Mouse (Mus musculus): ENCODE measurements around the gene 1810010D01Rik. TPM values are rescaled to one million over a fixed set of nuclear protein-coding genes. Genes with fewer than 3 reads are reported as not detected.

1810010D01Rik gene
- polyA plus RNA-seq, 1 experiment from 2014 or later, result 0.53 TPM

- Histone ChIP-seq H3K4me2 (replicated peaks) (no peak overlapping the region), H3K36me3 (no peaks in the 10 kb centered on the region), H3K4me3 (no peak overlapping the region), H3K27ac (no peak overlapping the region), H3K4me1 (peaks cover 14% of the 10 kb centered on the region), H3K27me3 (replicated peaks) (0 out of 2 replicates have a peak, but pooled peaks cover 3% of the 10 kb centered on the region), H3K9me3 (no peaks in the 10 kb centered on the region), H3K9ac (no peak overlapping the region)
- ATAC-seq (ENCODE audit: low FRiP score, low read depth), result no peak
- WGBS, result 80% methylated on average over 10 of the region's 10 CpGs
These were observed 27.2 kb upstream of the 1810010D01Rik start for GRCm38 (mm10) chr7:145234841-145235790.

DNA sequence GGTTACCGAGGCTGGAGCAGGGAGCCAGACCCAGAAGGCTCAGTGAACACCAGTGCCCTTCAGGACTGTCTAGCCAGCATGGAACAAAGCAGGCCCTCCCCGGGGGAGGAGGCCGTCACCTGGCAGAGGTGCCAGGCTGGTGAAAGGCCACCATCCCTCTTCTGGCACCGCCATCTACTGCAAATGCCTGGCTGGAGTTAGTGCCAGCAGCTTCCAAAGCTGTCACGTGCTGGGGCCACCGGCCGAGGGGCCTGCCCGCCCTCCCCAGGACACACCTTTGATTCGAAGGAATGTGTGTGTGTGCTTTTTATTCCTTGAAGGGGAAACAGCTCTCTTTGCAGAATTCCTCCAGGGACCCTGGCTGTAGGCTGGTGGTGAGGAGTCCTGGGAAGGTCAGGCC, 23.7 kb upstream of the 1810010D01Rik start:
- Histone ChIP-seq H3K27ac (no peak overlapping the region), H3K4me1 (no peaks in the 10 kb centered on the region), H3K36me3 (no peaks in the 10 kb centered on the region), H3K4me3 (no peak overlapping the region), H3K4me2 (replicated peaks) (no peak overlapping the region), H3K9ac (no peak overlapping the region), H3K9me3 (no peaks in the 10 kb centered on the region), H3K27me3 (replicated peaks) (no peaks in the 10 kb centered on the region)
- no peak for ATAC-seq (ENCODE audit: low FRiP score, low read depth)
- 79% methylated on average over 9 of the region's 9 CpGs for WGBS

DNA sequence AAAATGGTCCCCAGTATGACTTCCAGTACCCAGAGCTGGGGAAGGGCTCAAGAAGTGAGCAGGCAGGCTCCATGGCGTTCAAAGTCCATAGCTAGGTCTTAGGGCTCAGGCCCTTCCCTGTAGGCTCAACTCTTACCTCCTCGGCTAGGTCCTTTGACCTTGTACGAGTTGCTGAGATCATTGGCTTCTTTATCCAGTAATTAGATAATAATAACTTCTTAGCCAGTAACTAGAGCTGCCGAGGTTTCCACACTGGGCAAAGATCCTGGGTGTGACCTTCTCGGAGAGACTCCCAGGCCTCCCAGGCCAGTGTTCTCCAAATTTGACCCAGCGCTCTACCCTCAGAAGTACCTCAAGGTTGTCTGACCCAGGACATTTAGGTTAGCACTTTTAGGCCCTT, 18.7 kb upstream of the 1810010D01Rik start:
- WGBS, result 94% methylated on average over 6 of the region's 6 CpGs
- H3K27me3 ChIP-seq (replicated peaks), result no peaks in the 10 kb centered on the region
- no peak overlapping the region for H3K9ac ChIP-seq
- 0 out of 2 replicates have a peak, but pooled peaks cover 4% of the 10 kb centered on the region for H3K4me1 ChIP-seq
- no peak overlapping the region for H3K4me3 ChIP-seq
- no peak overlapping the region for H3K4me2 ChIP-seq (replicated peaks)
- no peak overlapping the region for H3K27ac ChIP-seq
- H3K9me3 ChIP-seq, result no peaks in the 10 kb centered on the region
- no peak for ATAC-seq (ENCODE audit: low FRiP score, low read depth)
- H3K36me3 ChIP-seq, result no peaks in the 10 kb centered on the region

DNA sequence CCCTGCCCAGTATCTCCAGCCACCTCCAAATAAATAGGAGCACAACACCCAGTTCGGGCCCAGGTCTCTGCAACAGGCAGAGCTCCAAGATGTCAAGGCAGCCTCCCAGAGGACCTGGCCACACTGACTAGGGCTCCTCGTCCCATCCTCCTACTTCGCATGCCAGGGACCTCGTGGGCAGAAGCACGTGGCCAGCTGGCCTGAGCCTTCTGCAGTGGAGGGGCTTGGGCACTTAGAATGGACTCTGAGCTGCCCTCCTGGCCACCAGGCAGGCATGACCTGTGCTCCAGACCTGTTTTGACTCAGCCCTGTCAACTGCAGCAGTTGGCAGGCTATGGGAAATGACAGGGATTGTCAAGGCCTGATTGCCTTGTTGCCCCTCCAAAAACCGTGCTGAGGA, 17.7 kb upstream of the 1810010D01Rik start:
- Histone ChIP-seq H3K27ac (no peak overlapping the region), H3K9me3 (no peaks in the 10 kb centered on the region), H3K36me3 (no peaks in the 10 kb centered on the region), H3K4me1 (0 out of 2 replicates have a peak, but pooled peaks cover 4% of the 10 kb centered on the region), H3K27me3 (replicated peaks) (no peaks in the 10 kb centered on the region), H3K4me2 (replicated peaks) (no peak overlapping the region), H3K4me3 (no peak overlapping the region), H3K9ac (no peak overlapping the region)
- WGBS, result 91% methylated on average over 6 of the region's 6 CpGs
- ATAC-seq (ENCODE audit: low FRiP score, low read depth), result no peak

DNA sequence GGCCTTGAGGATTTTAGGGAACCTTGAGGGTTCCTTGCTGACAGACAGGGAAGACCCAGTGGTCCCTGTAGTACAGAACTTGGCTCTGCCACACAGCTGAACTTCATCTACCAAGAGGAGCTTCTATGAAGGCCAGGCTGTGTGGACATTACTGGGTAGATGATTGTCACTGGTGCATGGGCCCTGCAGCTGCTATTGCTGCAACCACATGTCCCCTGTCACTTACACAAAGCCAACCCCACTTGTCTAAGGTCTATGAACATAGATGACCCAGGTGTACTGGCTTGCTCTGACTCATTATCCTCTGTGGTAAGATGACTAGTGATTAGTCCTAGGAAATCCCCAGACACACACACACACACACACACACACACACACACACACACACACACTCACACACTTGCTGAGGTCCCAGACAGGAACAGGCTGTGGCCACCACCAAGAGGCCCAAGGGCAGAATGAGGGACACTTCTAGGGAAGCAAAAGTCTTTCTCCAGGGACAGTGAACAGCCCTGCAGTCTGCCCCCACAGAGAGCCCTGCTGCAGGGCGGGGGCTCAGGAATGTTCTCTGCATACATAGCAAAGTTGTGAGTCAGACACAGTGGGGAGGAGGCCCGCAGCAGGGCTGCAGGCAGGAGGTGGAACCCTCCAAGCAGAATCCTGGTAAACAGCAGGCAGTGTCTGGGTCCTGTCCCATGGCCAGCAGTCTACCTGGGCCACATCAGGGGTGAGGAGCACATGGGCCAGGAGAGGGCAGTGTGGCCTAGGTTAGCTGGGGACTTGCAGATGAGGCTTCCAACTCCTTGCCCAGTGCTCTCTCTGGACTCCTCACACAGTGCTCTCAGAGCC, 14.1 kb upstream of the 1810010D01Rik start:
- Histone ChIP-seq H3K36me3 (no peaks in the 10 kb centered on the region), H3K27ac (no peak overlapping the region), H3K4me1 (peaks cover 4% of the 10 kb centered on the region; the same call in 1 of the 2 replicates), H3K4me2 (replicated peaks) (no peak overlapping the region), H3K9ac (no peak overlapping the region), H3K27me3 (replicated peaks) (no peaks in the 10 kb centered on the region), H3K4me3 (no peak overlapping the region), H3K9me3 (no peaks in the 10 kb centered on the region)
- ATAC-seq (ENCODE audit: low FRiP score, low read depth), result no peak
- 34% methylated on average over 2 of the region's 2 CpGs for WGBS

DNA sequence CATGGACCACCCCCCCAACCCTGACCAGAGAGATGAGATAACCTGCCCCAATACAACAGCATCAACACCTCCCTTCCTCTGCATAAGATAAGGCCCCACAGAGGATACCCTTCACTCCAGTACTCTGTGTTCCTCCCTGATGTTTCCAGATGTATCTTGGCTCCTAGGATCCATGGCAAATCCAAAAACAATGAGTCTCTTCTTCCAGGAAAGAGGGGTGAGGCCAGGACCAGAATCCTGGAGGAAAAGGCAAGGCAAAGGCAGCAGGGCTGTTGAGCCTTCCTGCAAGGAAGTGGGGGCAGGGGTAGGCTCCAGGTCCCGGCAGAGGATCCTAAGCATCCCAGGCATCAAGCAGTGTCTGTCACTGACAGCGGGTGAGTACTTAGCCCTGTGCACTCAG, 13.4 kb upstream of the 1810010D01Rik start:
- H3K9me3 ChIP-seq, result no peaks in the 10 kb centered on the region
- no peak overlapping the region for H3K4me3 ChIP-seq
- no peak overlapping the region for H3K9ac ChIP-seq
- 74% methylated on average over 2 of the region's 2 CpGs for WGBS
- no peak overlapping the region for H3K4me2 ChIP-seq (replicated peaks)
- no peaks in the 10 kb centered on the region for H3K27me3 ChIP-seq (replicated peaks)
- H3K27ac ChIP-seq, result no peak overlapping the region
- peaks cover 8% of the 10 kb centered on the region; the same call in 1 of the 2 replicates for H3K4me1 ChIP-seq
- H3K36me3 ChIP-seq, result no peaks in the 10 kb centered on the region
- ATAC-seq (ENCODE audit: low FRiP score, low read depth), result no peak

DNA sequence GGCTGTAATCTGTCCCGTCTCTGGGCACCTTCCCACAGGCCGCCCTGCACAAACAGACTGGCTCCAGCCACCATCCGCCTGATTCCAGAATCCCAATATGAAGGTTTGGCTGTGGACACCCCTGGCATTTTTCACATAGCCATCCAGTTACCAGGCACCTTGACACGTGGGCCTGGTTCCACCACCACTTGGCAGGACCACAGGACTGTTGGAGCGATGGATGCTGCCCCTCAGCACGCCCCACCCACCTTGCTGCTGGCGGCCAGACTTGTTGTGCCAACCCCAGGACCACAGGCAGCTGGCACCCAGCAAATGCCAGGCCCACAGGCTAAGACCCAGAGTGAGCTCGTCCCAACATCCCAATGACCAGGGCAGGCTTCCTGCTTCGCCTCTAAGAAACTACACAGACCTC, 11.5 kb upstream of the 1810010D01Rik start:
- Histone ChIP-seq H3K36me3 (no peaks in the 10 kb centered on the region), H3K9me3 (no peaks in the 10 kb centered on the region), H3K27me3 (replicated peaks) (no peaks in the 10 kb centered on the region), H3K9ac (no peak overlapping the region), H3K4me2 (replicated peaks) (no peak overlapping the region), H3K4me1 (peaks cover 9% of the 10 kb centered on the region; the same call in 1 of the 2 replicates), H3K27ac (no peak overlapping the region), H3K4me3 (no peak overlapping the region)
- WGBS, result 84% methylated on average over 9 of the region's 9 CpGs
- ATAC-seq (ENCODE audit: low FRiP score, low read depth), result no peak

DNA sequence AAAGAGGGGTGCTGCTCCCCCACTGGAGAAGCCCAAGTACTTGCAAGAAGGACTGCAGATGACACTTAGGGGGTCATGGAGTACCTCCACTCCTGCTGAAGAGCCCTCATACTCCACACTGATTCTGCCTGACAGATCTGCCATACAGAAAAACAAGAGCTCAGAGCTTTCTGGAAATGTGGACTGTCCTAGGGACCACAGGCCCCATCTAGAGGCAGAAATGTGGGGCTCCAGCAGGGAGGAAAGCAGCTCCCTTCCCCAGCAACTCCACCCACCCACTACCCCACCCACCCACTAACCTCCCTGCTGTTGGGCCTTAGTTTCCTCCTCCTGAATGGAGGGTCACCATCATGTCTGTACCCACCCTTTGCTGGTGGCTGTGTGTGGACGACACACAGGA, 8.7 kb upstream of the 1810010D01Rik start:
- H3K4me2 ChIP-seq (replicated peaks), result no peak overlapping the region
- H3K36me3 ChIP-seq, result no peaks in the 10 kb centered on the region
- peaks cover 21% of the 10 kb centered on the region for H3K4me1 ChIP-seq
- WGBS, result 50% methylated on average over 1 of the region's 1 CpGs
- no peak for ATAC-seq (ENCODE audit: low FRiP score, low read depth)
- no peak overlapping the region for H3K9ac ChIP-seq
- no peak overlapping the region for H3K27ac ChIP-seq
- H3K27me3 ChIP-seq (replicated peaks), result no peaks in the 10 kb centered on the region
- H3K9me3 ChIP-seq, result no peaks in the 10 kb centered on the region
- no peak overlapping the region for H3K4me3 ChIP-seq

DNA sequence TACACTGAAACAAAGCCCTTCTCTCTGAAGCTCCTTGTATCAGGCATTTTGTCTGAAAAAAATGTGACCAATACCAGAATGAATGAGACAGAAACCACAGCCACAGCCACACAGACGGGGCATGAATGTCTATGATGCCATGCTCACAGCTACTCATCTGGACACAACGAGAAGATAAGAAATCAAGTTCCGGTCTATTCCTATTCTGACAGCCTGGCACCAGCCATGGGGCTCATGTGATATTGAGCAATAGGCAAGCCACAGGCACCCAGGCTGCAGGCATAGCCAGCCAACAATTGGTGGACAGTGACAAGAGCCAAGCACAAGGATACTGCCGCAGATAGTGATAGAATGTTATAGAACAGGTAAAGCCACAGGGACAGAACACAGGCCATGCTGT, 7.6 kb upstream of the 1810010D01Rik start:
- no peak for ATAC-seq (ENCODE audit: low FRiP score, low read depth)
- no peak overlapping the region for H3K9ac ChIP-seq
- 85% methylated on average over 4 of the region's 4 CpGs for WGBS
- H3K9me3 ChIP-seq, result no peaks in the 10 kb centered on the region
- peaks cover 30% of the 10 kb centered on the region for H3K4me1 ChIP-seq
- H3K27me3 ChIP-seq (replicated peaks), result no peaks in the 10 kb centered on the region
- H3K4me3 ChIP-seq, result no peak overlapping the region
- no peaks in the 10 kb centered on the region for H3K36me3 ChIP-seq
- no peak overlapping the region for H3K27ac ChIP-seq
- no peak overlapping the region for H3K4me2 ChIP-seq (replicated peaks)

DNA sequence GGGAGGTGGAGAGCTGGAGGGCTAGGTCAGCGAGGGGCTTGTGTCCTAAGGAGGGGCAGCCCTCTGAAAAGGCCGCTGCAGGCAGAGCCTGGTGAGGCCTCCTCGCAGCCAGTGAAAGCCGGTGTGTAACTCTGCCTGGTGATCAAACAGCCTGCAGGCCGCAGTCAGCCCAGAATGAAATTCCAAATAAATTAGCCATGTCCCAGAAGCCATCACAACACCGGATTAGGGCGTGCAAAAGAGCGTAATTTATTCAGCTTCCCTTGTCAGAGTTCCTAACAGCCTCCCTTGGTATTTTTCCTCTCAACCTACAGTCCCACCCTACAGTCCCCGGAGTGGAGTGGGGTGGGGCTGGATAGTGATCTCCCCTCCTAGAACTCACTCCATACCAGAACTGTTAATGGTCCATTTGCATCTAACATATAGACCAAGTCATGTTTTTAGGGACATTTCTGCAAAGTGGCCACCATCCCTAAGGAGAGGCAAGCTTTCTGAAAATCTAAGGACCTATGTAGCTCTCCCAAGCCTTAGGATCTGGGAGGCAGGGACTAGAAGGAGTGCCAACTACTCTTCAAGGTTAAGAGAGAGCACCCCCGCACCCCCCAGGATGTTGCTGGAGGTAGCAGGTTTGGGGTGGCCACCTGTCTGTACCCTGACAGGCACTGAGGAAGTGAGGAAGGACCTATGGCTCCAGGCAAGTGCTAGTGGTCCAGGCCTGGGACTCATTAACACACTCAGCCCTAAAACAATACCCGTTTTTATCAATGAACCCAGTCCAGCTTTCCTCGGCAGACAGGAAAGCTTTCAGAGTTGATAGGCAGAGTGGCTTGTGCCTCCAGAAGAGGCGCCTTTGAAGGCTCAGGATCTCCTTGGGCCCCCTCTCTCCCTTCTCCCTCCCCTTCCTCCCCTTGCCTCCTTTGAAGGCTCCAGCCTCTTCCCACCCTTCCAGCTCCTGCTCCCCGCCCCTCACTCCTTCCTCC, 4.1 kb upstream of the 1810010D01Rik start:
- H3K4me1 ChIP-seq, result peaks cover 40% of the 10 kb centered on the region
- H3K27ac ChIP-seq, result peak overlapping the region; percentile 47; the same call in 1 of the 2 replicates
- H3K36me3 ChIP-seq, result no peaks in the 10 kb centered on the region
- peak; percentile 78 for ATAC-seq (ENCODE audit: low FRiP score, low read depth)
- no peak overlapping the region for H3K4me3 ChIP-seq
- 11% methylated on average over 14 of the region's 14 CpGs for WGBS
- no peak overlapping the region for H3K9ac ChIP-seq
- no peak overlapping the region for H3K4me2 ChIP-seq (replicated peaks)
- H3K9me3 ChIP-seq, result no peaks in the 10 kb centered on the region
- no peaks in the 10 kb centered on the region for H3K27me3 ChIP-seq (replicated peaks)

DNA sequence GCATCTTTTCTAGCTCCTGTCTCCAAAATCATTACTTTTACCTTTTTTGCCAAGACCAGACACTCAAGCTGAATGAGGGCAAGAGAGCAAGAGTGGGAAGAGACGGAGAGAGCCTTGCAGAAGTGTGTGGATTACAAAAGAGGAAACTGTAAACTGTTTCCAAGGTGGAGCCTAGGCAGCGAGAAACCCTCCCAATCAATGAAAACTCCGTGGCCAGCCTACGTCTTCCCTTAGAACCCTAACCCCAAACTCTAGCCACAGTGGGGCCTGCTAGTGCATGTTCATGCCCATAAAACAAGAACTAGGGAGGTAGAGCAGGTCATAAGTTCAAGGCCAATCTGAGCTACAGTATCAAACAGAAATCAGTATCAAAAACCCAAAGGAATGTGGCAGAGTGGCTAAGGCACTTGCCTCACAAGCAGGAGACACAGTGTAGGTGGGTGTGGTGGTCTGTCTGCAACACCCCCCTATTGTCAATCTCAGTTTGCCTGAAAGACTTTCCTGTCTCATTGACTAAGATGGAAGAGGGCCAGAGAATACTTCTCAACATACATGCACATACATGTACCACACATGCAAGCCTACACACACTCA, 2.7 kb upstream of the 1810010D01Rik start:
- H3K9ac ChIP-seq, result no peak overlapping the region
- no peak overlapping the region for H3K4me2 ChIP-seq (replicated peaks)
- peaks cover 50% of the 10 kb centered on the region for H3K4me1 ChIP-seq
- no peak overlapping the region for H3K4me3 ChIP-seq
- WGBS, result 52% methylated on average over 4 of the region's 4 CpGs
- H3K9me3 ChIP-seq, result no peaks in the 10 kb centered on the region
- H3K36me3 ChIP-seq, result no peaks in the 10 kb centered on the region
- ATAC-seq (ENCODE audit: low FRiP score, low read depth), result no peak
- no peaks in the 10 kb centered on the region for H3K27me3 ChIP-seq (replicated peaks)
- H3K27ac ChIP-seq, result no peak overlapping the region
